Comparison of ENCODE assay signal across 25 mouse cellular contexts in genomic region chr13:96997080-96997479, GRCm38 (mm10). TPM values are rescaled to one million over a fixed set of nuclear protein-coding genes. Genes with fewer than 3 reads are reported as not detected.
DNase-seq lines count a peak whose midpoint lies in the region; ATAC-seq lines count a peak whose summit lies in the region.
"Had no signal": no experiment of that assay in that cellular context is flagged by ENCODE, and none has a peak within 500 bp of the region (broad histone marks: within the 10 kb centered on the region; RNA-seq: fewer than 3 reads in every experiment).

No protein-coding gene starts in this region.

- no peak for DNase-seq in liver
- DNase-seq in R1 (ENCODE audit: low read depth, low spot score): peak; percentile 52
- no peak for DNase-seq in embryo, embryonic 10.5 days (ENCODE audit: low spot score)
- DNase-seq in adrenal gland, postnatal 14 days: no peak
- DNase-seq in right cerebral cortex, postnatal 4 days: no peak
- DNase-seq: adrenal gland, adult 2 months; adrenal gland, postnatal 36 days; cerebellum, adult 2 months; cerebellum, postnatal 10 days; embryo, embryonic 11 days had no signal

- H3K36me3 ChIP-seq in liver, embryonic 12.5 days: no peaks in the 10 kb centered on the region
- no peaks in the 10 kb centered on the region for H3K36me3 ChIP-seq in liver, embryonic 16.5 days (ENCODE audit: control insufficient read depth, insufficient read depth)
- H3K36me3 ChIP-seq: embryonic facial prominence, embryonic 15.5 days; heart, embryonic 12.5 days; hindbrain, embryonic 10.5 days; intestine, embryonic 15.5 days had no signal

- no peak overlapping the region for H3K27ac ChIP-seq in liver, embryonic 12.5 days
- H3K27ac ChIP-seq in liver, embryonic 16.5 days (ENCODE audit: low read length): no peak overlapping the region
- H3K27ac ChIP-seq: embryonic facial prominence, embryonic 15.5 days; hindbrain, embryonic 10.5 days; hindbrain, embryonic 14.5 days; intestine, embryonic 15.5 days had no signal

- no peaks in the 10 kb centered on the region for H3K9me3 ChIP-seq in liver, embryonic 12.5 days (replicated peaks)
- H3K9me3 ChIP-seq in liver, embryonic 16.5 days (replicated peaks; ENCODE audit: control insufficient read depth, low read length): no peaks in the 10 kb centered on the region
- H3K9me3 ChIP-seq: embryonic facial prominence, embryonic 15.5 days; hindbrain, embryonic 10.5 days; intestine, embryonic 15.5 days had no signal

- H3K4me1 ChIP-seq in liver, embryonic 12.5 days: peaks cover 7% of the 10 kb centered on the region; the same call in 1 of the 2 replicates
- no peaks in the 10 kb centered on the region for H3K4me1 ChIP-seq in liver, embryonic 16.5 days (ENCODE audit: control insufficient read depth, low read depth, low read length)
- H3K4me1 ChIP-seq: embryonic facial prominence, embryonic 15.5 days; heart, embryonic 12.5 days; intestine, embryonic 15.5 days had no signal

- ATAC-seq in liver, embryonic 12.5 days: 0 out of 2 replicates have a peak, but pooled peaks have one; percentile 55
- ATAC-seq in granulocyte monocyte progenitor cell, adult 5-6 weeks (replicated peaks; ENCODE audit: poor library complexity, severe bottlenecking): 0 out of 2 replicates have a peak, but pooled peaks have one; percentile 17
- ATAC-seq in liver, embryonic 16.5 days (ENCODE audit: low read depth): peak; percentile 54; the same call in 1 of the 2 replicates
- ATAC-seq: forebrain, embryonic 14.5 days; intestine, embryonic 15.5 days had no signal

- H3K27me3 ChIP-seq in liver, embryonic 12.5 days (replicated peaks): peaks cover 13% of the 10 kb centered on the region
- H3K27me3 ChIP-seq in liver, embryonic 16.5 days (ENCODE audit: control insufficient read depth, insufficient read depth, low read depth, low read length): no peaks in the 10 kb centered on the region
- H3K27me3 ChIP-seq: embryonic facial prominence, embryonic 15.5 days; heart, embryonic 12.5 days; intestine, embryonic 15.5 days had no signal

- H3K4me2 ChIP-seq in liver, embryonic 12.5 days: no peak overlapping the region
- H3K4me2 ChIP-seq in liver, embryonic 16.5 days (ENCODE audit: low read depth, low read length): no peak overlapping the region
- H3K4me2 ChIP-seq: embryonic facial prominence, embryonic 15.5 days; heart, embryonic 12.5 days; hindbrain, embryonic 14.5 days; intestine, embryonic 15.5 days had no signal

- H3K9ac ChIP-seq in liver, embryonic 12.5 days: no peak overlapping the region
- H3K9ac ChIP-seq in liver, embryonic 16.5 days (ENCODE audit: low read depth, low read length): no peak overlapping the region
- H3K9ac ChIP-seq: embryonic facial prominence, embryonic 15.5 days; heart, embryonic 12.5 days; hindbrain, embryonic 14.5 days; intestine, embryonic 15.5 days had no signal

- no peak overlapping the region for H3K4me3 ChIP-seq in liver, embryonic 12.5 days
- no peak overlapping the region for H3K4me3 ChIP-seq in liver, embryonic 16.5 days (ENCODE audit: low read depth, low read length)
- H3K4me3 ChIP-seq: embryonic facial prominence, embryonic 15.5 days; heart, embryonic 12.5 days; hindbrain, embryonic 10.5 days; intestine, embryonic 15.5 days had no signal

- 36% methylated on average over 1 of the region's 1 CpGs for WGBS in liver, embryonic 12.5 days (ENCODE audit: insufficient replicate concordance)
- 32% methylated on average over 1 of the region's 1 CpGs for WGBS in liver, embryonic 16.5 days (ENCODE audit: insufficient replicate concordance)

RNA-seq across cellular contexts. Expression of gene 1700029F12Rik, which starts 37.1 kb away (rescaled TPM):
- not detected in 2 replicates for polyA plus RNA-seq in liver, embryonic 12.5 days (2016; fragmentation: Nextera tagmentation; extraction: Ambion mirVana)
- total RNA-seq in granulocyte monocyte progenitor cell, adult 5-6 weeks (2014; fragmentation: Nextera tagmentation): not detected in 2 replicates
- not detected in 2 replicates for total RNA-seq in granulocyte monocyte progenitor cell, adult 5-6 weeks (2017)
- not detected in 2 replicates for polyA plus RNA-seq in liver, embryonic 16.5 days (2015; fragmentation: Nextera tagmentation; extraction: Ambion mirVana)
- total RNA-seq in adrenal gland, postnatal 14 days (2021): not detected in 2 replicates
- total RNA-seq: adrenal gland, postnatal 36 days; gastrocnemius, adult 8-10 months; heart, adult 8-10 months; heart, postnatal 25 days; MEL had no signal
- polyA plus RNA-seq: cerebellum, adult 2 months; embryonic facial prominence, embryonic 11.5 days; embryonic facial prominence, embryonic 15.5 days; forebrain, embryonic 14.5 days; heart, embryonic 12.5 days; heart, embryonic 16.5 days; hindbrain, embryonic 10.5 days; hindbrain, embryonic 14.5 days; intestine, embryonic 15.5 days had no signal
